Mouse (Mus musculus) kidney, adult 18-20 months (tissue): Measurements from ENCODE around the gene Snx12.

ENCODE experiments used
- DNase-seq: peaks from one replicate; pipeline ENCODE4 v3.0.0; 2021

The Snx12 gene

DNA sequence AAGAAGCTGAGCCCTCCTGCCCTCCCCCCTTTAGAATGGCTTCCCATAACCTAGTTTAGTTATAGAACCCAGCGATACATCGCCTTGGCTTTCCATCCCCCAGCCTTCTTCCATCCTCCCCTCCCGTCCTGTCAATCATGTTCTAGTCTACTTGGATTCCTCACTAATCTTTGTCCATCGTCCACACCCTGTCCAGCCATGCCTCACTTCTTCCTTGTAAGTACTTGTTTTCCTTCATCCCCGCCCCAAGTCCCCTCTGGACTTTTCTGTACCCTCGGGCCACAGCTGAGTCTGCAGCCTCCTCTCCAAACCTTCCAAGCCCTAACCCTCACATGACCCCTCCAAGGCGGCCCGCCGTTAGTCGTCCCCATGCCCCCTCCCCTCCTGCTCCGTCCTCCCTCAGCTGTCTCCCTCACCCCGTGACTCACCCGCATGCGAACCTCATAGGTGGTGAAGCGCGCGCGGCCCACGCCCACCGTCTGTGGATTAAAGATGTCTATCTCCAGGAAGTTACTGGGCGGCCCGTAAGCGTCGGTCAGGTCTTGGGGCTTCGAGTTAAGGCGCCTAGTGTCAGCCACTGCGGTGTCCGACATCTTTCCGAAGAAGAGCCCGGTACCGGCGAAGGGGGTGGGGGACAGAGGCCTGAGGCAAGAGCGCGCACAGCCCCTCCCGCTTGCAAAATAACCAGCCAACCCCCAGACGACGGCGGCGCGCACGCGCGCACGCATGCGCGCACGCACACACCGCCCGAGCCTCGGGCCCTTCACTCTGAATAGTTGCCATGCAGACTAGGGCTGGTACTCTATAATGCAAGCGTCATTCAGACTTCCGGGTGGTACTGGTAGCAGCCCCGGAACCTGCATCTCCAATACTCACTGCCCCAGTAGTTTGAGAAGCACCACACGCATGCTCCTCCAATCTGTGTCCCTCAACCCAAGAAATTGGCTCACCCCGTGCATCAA is at the start of gene Snx12:
Gene Snx12 (minus strand): TSS at position 730 of the 962 bp plus-strand sequence.
- DNase-seq, result peak; percentile 89

DNA sequence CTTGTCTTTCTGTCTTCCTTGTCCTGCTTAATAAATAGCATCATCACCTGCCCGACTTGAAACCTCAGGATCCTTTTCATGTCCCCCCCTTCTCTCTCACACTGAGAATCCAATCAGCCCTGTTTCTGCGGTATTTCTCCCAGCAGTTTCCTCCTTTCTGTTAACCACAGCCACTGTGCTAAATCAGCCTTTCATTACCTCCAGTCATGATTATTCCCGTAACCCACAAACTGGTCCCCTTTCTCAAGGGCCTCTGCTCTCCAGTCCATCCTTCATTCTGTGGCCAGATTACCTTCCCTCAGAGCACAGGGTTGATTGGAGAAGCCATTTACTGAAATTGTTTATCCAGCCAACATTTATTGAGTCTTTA is 46.4 kb upstream of the Snx12 start, which contains the start of gene Gm20489:
Gene Gm20489 (minus strand): TSS at position 269 of the 370 bp plus-strand sequence.
- no peak for DNase-seq

DNA sequence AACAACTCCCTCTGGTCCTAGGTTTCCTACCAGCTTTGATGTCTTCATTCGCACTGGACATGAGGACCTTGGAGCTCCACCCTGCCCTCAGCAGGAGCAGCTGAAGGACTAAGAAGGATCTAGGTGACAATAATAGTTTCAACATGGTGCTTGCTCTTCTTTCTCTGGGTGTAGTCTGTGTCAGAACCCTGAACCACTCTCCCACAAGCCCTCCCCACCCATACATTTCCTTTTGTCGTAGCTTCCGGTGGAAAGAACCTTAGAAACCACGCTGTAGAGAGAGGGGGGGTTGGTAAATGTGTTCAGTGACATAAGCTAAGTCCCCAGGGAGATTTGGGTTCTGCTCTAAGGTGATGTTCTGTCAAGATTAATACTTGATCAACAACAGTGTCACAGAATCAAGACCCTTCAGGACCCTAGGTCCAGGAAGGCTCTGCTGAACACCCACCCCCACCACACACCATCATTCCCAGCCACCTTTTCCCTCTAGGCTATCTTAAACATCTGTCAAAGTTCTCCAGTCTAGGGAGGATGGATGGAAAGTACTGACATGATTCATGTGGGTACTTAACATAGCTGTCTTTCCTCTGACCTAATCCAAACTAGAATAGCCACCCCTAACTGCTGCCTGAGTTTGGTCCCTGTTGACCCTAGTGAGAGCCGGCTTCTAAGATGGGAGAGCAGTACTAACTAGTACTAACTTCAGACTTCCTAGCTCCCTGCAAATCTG is 45.8 kb upstream of the Snx12 start, which contains the start of gene Il2rg:
Gene Il2rg (minus strand): TSS at position 231 of the 730 bp plus-strand sequence.
- no peak for DNase-seq

DNA sequence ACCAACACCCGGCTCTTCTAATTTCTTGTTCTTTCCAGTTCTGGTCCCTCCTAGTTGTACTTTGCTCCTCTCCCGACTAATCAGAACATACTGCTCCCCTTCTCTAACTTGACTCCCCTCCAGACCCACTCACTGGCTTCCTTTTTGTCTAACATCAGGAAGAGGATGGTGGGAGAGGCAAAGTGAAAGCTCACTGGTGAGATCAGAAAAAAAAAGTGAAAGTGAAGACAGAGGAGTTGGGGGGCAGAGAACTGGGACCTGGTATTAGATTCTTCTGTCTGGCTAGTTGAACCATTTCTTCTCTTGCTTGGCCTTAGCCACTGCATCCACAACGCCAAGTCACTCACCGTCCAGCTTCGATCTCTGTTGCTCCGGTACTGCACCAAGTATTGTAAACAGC is 44.3 kb upstream of the Snx12 start:
- DNase-seq, result no peak

DNA sequence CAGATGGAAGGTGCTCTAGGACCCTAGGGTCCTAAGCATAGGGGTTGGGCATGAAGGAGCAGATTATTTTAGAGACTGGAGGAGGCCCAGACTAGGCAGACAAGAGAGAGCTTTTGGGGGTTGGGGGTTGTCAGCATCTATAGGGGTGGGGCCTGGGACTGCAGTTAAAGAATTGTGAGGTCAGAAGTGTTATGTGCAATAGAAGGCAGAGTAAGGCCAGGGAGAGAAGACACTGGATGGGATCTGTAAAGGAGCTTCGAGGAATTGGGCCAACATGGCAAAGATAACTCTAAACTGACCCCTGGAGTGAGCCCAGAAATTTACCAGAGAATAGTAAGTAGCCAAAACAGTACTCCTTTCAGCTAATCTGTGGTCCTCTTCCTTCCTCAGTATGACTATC is 41.5 kb upstream of the Snx12 start, which contains the start of gene Gm614:
Gene Gm614 (minus strand): TSS at position 101 of the 400 bp plus-strand sequence.
- DNase-seq, result no peak

DNA sequence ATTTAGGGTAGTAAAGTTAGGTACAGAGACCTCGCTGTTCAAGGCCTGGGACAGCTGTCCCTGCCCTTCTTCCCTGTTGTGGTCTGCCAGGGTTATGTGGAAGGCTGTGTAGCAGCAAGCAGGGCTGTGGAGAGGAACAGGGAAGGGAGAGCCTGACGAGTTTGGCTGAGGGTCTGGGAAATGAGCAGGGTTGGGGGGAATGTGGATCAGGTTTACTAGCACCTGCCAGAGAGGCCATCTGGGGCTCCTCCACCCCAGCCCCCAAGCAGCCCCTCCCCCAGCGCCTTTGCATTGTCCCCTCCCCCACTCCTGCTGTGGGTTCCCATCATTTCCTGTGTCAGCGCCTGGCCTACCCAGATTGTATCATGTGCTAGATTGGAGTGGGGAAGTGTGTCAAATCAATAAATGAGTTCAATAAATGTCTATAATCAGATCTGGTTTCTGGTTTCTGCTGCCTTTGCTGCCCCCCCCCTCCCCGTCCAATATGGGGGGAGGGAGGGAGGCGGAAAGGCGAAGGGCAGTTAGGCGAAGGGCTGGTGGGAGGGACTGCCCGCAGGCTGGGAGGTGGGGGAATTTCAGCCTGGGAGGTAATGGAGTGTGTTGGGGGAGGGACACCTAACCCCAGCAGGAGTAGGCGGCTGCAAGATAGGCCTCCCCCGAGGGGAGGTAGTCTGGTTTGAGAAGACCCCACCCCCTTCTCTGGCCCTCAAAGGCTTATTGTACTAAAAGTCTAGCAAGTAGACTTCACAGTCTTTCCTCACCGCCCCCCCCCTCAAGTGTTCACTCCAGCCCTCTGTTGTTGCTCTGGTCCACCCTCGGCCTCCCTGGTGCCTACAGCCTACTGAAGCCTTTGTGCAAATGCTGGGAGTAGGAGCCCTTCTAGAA is 38.3 kb upstream of the Snx12 start:
- DNase-seq, result no peak

DNA sequence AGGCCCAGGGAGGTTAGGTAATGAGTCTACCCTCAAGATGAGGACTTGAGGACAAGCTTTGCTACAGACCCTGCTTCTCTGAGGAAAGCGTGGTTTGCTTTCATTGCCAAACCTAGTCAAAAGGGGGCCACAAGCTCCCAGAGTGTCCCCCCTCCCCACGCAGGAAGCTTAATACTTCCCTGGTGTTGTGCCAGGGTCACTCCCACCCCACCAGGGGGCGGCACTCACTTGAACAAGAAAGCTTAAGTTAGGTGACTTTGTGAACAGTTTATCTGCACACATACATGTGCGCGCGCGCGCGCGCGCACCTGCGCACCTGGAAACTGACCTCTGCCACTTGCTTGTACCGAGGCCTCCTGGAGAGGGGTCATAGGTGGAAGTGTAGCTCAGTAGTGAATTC is 34.2 kb upstream of the Snx12 start:
- DNase-seq, result no peak

DNA sequence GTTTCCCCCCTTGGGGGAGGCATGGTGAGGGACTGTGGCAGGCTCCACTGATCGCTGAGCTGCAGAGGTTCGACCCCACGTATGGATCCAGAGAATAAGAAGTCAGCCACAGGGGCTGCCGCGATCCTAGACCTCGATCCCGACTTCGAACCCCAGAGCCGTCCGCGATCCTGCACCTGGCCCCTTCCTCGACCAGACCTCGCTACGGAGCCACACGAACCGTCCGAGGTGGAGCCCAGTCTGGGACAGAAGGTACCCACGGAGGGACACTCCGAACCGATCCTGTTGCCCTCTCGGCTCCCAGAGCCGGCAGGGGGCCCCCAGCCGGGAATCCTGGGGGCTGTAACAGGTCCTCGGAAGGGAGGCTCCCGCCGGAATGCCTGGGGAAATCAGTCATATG is 32.4 kb upstream of the Snx12 start:
- peak; percentile 9 for DNase-seq

DNA sequence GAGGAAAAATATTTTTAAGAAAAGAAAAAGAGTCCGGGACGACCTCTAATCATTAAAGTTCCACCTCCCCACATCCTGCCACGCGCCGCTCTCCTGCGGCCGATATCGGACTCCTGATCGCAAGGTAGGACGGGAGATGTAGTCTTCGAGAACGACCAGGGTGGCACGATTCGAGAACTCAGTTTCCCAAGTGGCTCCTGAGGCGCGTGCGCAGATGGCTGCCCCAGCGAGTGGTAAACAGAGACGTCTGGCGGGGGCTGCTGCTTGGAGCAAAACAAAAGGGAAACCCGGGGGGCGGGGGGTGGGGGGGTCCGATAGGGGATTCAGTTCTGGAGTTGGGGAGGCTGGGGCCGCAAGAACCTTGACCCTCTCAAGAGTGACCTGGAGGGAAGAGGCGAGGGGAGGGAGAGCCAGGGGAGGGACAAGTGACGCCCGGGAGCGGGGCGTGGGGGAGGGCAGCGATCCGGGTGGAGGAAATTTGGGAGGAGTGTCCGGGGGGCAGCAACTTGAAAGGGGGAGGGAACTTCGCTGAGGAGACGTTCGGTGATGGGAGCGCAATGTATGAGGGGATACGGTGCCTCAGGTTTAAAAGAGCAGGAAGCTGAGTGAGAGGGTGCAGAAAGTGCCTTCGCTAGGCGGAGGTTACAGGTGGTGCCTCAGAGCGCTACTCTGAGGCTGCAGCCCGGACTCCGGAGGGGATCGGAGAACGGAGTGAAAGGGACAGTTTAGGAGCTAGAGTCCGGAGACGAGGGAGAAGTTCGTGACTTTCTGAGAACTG is 31.8 kb upstream of the Snx12 start, which contains the start of gene Foxo4:
Gene Foxo4 (plus strand): TSS at position 577 of the 778 bp plus-strand sequence.
- DNase-seq, result peak; percentile 86

DNA sequence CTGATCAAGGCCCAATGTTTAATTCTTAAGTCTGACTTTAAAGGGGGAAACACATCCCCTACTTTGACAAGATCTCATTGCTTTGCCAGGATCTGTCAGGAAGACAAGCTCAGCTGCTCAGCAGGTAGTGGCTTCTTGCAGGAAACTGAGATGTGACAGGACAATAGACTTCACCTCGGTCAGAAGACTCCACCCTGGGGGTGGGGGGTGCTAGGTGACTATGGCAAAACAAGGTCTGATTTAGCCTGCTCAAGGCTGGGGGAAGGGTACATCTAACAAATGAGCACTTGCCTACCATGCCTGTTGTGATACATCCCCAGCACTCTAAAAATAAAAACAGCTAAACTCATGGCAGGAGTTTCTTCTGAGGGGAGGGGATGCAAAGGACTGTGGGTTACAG is 22.6 kb upstream of the Snx12 start:
- no peak for DNase-seq

DNA sequence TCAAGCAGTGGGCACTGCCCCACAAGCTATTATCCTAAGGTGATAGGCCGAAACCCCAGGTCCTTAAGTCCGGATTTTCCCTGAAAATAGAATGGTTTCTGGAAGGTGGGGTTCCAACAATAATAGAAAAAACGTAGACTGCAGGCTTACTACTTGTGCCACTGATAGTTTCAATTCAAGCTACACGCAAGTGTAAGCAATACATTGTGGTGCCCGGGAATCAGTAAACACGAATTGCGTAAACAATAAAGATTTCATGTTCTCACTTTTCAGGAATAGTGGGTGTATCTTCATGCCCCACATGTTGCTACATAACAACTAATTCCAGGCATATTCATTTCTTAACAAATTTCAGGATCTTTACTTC is 416 bp upstream of the Snx12 start:
- DNase-seq, result no peak

DNA sequence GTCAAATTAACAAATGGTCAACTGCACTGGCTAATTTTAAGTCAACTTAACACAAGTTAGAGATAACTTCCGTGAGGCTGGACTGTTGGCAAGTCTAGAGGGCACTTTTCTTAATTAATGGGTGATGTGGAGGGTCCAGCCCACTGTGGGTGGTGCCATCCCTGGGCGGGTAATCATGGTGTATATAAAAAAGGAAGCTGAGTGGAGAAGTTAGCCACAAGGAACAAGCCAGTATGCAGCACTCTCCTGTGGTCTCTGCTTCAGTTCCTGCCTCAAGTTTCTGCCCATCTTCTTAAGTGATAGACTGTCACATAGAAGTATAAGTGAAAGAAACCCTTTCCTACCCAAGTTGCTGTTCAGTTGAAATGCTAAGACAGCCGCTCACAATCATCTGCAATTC is 33.1 kb downstream of the Snx12 start:
- DNase-seq, result no peak

DNA sequence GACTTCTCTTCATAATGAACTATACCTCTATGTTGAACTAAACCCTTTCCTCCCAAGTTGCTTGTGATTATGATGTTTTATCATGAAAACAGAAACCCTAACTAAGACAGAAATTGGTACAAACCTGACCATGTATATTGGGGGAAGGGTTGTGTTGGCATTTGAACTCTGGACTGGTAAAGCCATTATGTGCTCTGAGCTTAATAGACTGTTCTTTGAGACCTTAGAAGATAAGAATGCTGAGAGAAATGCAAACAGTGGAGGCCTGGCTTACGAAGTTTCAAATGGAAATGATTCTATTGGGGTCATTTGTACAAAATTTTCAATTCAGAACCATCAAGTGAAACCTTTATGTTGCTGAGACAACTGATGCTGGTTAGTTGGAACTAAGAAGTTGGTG is 34.7 kb downstream of the Snx12 start:
- DNase-seq, result no peak

DNA sequence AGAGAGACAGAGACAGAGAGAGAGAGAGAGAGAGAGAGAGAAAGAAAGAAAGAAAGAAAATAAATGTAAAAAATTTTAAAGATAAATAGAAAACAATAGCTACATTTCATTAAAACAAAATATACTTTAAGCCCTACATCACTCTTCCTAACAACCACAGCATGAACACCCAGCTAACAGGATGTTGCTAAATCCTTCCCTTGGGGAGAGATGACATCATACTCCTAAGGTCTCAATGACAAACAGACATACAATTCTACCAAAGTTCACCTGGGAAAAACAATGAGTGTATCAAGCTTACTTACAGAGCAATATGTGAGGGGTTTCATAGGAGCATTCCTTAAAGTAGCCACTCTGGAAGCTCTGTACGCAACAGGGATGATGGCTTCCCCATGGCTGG is 49.0 kb downstream of the Snx12 start:
- DNase-seq, result no peak

DNA sequence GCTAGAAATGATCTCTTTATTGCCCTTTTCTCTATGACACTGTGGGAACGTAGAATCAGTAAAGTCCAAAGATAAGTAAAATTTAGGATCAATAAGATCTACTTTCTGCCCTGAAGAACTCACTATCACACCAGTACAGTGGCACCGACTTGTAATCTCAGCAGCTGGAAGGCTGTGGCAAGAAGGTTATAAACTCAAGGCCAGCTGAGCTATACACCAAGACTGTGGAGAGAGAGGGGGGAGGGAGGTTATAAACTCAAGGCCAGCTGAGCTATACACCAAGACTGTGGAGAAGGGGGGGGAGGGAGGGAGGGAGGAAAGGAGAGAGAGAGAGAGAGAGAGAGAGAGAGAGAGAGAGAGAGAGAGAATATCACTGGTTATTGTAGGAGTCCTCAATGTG is 53.9 kb downstream of the Snx12 start:
- DNase-seq, result no peak

DNA sequence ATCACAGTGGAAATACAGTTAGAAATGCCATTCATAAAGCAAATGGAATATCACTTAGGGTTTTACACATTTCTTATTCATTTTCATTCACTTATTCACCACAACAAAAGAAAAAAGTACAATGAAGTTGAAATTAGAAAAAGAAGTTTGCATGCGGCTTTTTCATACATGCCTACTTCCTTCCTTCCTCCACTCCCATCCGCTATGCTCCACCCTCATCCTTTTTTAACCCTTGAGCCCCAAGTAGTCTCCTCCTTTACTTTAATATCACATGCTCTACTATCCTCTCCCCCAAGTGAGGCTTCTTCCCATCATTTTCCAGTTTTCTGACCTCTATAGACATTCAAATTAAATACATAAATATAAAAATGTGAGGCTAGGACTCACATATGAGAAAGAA is 58.6 kb downstream of the Snx12 start:
- DNase-seq, result no peak

DNA sequence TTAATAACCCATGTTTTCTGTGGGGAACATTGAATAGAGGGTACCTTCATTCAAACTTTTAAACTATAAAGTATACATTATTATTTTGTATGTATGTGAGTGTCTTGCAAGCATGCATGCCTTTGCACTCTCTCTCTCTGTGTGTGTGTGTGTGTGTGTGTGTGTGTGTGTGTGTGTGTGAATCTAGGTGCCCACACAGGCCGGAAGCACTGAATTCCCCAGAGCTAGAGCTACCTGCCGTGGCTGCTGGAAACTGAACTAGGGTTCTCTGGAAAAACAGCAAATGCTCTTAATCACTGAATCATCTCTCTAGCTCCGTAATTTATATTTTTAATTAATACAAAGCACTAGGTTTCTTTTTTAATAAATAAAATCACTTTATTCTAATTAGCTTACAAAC is 59.1 kb downstream of the Snx12 start:
- no peak for DNase-seq

DNA sequence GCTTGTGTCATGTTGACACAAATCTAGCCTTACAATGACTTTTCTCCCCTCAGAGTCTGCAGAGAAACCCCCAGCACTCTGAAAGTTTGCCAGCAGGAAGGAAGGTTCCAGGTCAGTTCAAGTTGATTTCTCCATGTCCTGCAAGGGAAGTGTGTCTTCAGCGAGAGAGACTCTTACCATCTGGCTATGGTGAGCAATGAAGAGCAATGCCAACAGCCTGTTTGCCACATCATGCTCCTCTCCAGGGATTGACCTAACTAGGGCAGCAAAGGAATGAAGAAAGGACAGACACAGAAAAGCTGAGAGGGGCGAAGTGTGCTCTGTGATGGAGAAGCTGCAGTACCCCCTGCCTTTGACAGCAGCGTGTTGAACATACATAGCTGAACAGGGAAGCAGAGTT is 59.8 kb downstream of the Snx12 start:
- no peak for DNase-seq

DNA sequence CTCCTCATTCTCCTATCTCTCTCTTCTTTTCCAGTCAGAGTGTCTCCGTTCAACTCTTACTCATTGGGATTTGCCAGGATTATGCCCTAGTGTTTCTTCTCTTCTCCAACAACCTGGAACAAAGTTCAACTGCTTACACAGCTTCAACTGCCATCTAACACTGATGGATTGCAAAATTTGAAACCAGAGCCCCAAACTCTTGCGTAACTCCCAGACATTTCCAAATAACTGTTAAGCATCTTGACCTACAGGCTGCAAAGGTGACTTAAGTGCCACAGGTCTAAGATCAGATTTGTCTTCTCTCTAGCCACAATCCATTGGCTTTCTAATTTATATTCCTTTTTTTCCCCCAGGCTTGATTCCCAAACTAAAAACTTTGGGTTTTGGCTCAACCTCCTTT is 64.9 kb downstream of the Snx12 start:
- DNase-seq, result no peak

DNA sequence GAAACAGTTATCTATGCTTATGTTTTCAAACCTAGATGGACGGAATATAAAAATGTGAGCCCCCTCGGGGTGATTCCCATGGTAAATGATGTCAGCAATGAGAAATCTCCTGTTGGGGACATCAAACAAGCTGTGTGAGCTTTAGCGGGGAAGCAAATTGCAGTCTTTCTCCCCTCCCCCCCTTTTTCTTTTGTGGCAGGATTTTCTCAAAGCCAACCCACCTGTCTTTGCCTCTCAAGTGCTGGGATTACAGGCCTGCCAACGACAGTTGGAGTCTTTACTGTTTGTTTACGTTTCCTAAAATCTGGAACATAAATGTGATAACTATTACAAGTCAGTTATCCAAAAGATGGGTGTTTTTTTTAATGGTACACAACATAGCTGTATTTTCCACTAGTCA is 66.0 kb downstream of the Snx12 start:
- DNase-seq, result no peak

DNA sequence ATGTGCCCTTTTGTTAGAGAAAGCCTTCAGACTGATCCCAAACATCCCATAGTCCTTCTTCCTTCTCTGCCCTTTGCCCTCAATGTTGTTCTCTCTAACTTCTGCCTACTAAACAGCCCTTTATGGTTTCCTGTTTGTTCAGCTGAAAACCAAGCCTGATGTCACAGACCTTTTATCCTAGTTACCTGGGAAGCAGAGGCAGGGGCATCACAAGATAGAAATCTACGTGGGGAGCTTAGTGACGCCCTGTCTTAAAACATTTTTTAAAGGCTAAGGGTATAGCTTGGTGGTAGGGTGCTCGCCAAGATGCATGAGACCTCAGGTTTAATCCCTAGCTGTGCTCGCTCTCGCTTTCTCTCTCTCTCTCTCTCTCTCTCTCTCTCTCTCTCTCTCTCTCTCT is 74.9 kb downstream of the Snx12 start:
- DNase-seq, result no peak
